Mouse (Mus musculus): ENCODE measurements at regions not wholly inside any gene's neighbourhood (a gene's known extent, or its start where the extent isn't known, plus 50 kb on each side); places are given as distances from the start of the nearest gene placed in this dataset.

DNA sequence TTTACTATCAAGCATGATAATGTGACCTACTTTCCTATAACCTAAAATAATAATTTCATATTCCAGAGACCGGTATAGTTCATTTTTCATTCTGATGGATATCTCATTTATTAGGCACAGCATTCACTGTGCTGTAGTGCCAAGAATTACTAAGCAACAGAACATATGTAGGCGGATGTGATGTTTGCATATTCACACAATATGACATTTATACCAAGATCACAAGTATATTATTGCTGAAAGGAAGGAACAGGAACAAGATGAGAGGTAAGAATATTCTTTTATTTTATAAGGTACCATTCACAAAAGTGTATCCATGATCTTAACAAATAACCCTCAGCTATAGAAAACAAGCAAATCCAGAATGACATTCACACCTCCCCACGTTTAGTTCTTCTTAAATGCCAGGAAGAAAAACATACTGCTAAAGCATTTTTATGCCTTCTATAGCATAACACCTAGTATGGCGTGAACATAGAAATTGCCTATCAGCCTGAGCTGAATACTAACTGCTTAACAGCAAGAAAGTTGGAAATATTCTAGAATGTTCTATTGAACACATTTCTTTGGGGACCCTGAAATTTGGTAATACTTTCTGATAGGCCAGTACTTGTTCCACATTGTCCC lies 1062.8 kb upstream of the Acvr2a start:
- Histone ChIP-seq H3K4me1 (no peaks in the 10 kb centered on the region), H3K9ac (replicated peaks) (no peak overlapping the region), H3K4me2 (replicated peaks) (no peak overlapping the region), H3K4me3 (no peak overlapping the region), H3K27me3 (no peaks in the 10 kb centered on the region), H3K9me3 (no peaks in the 10 kb centered on the region), H3K27ac (replicated peaks) (no peak overlapping the region), H3K36me3 (no peaks in the 10 kb centered on the region)
- WGBS: 82% methylated on average over 4 of the region's 4 CpGs
- no peak for ATAC-seq (replicated peaks)

- H3K4me1 ChIP-seq: no peaks in the 10 kb centered on the region
- H3K9ac ChIP-seq (replicated peaks): no peak overlapping the region
- ATAC-seq (replicated peaks): no peak
- no peak overlapping the region for H3K27ac ChIP-seq (replicated peaks)
- H3K9me3 ChIP-seq: no peaks in the 10 kb centered on the region
- no peaks in the 10 kb centered on the region for H3K27me3 ChIP-seq
- H3K36me3 ChIP-seq: no peaks in the 10 kb centered on the region
- H3K4me3 ChIP-seq: no peak overlapping the region
- no peak overlapping the region for H3K4me2 ChIP-seq (replicated peaks)
These were observed 1058.2 kb upstream of the Acvr2a start for GRCm38 (mm10) chr2:47755716-47756115.

- H3K27ac ChIP-seq (replicated peaks): no peak overlapping the region
- H3K27me3 ChIP-seq: no peaks in the 10 kb centered on the region
- no peaks in the 10 kb centered on the region for H3K4me1 ChIP-seq
- H3K9ac ChIP-seq (replicated peaks): no peak overlapping the region
- WGBS: 61% methylated on average over 4 of the region's 4 CpGs
- H3K4me2 ChIP-seq (replicated peaks): no peak overlapping the region
- no peaks in the 10 kb centered on the region for H3K36me3 ChIP-seq
- ATAC-seq (replicated peaks): no peak
- no peak overlapping the region for H3K4me3 ChIP-seq
- H3K9me3 ChIP-seq: no peaks in the 10 kb centered on the region
These were observed 1057.7 kb upstream of the Acvr2a start for GRCm38 (mm10) chr2:47756248-47756647.

DNA sequence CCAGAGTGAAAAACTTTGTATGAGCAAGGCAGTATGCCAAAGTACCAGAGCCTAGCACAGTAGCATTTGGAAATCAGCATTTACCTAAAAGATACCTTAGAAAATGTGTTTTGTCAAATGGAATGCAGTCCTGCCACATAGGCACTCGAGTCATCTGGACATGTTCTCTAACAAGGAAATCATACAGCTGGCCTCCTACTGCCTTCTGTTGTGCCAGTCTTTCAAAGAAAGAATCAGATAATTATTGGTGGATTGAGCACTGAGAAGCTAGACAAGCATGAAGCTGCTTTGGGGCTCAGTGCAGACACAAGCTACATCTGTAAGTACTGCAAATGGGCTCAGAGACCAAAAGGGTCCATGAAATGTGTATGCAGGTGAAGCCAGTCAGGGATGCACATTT lies 1038.1 kb upstream of the Acvr2a start:
- Histone ChIP-seq H3K27ac (replicated peaks) (no peak overlapping the region), H3K27me3 (no peaks in the 10 kb centered on the region), H3K9me3 (peaks cover 6% of the 10 kb centered on the region; the same call in 1 of the 2 replicates), H3K9ac (replicated peaks) (no peak overlapping the region), H3K4me2 (replicated peaks) (no peak overlapping the region), H3K4me1 (no peaks in the 10 kb centered on the region), H3K4me3 (no peak overlapping the region), H3K36me3 (no peaks in the 10 kb centered on the region)
- ATAC-seq (replicated peaks): no peak
- WGBS: 54% methylated on average over 1 of the region's 1 CpGs

GRCm38 (mm10) chr2:47776965-47777364 lies 1036.9 kb upstream of the Acvr2a start:
- no peak for ATAC-seq (replicated peaks)
- Histone ChIP-seq H3K36me3 (no peaks in the 10 kb centered on the region), H3K27ac (replicated peaks) (no peak overlapping the region), H3K9me3 (peaks cover 6% of the 10 kb centered on the region; the same call in 1 of the 2 replicates), H3K4me3 (no peak overlapping the region), H3K4me1 (no peaks in the 10 kb centered on the region), H3K4me2 (replicated peaks) (no peak overlapping the region), H3K27me3 (no peaks in the 10 kb centered on the region), H3K9ac (replicated peaks) (no peak overlapping the region)
- 88% methylated on average over 1 of the region's 1 CpGs for WGBS

DNA sequence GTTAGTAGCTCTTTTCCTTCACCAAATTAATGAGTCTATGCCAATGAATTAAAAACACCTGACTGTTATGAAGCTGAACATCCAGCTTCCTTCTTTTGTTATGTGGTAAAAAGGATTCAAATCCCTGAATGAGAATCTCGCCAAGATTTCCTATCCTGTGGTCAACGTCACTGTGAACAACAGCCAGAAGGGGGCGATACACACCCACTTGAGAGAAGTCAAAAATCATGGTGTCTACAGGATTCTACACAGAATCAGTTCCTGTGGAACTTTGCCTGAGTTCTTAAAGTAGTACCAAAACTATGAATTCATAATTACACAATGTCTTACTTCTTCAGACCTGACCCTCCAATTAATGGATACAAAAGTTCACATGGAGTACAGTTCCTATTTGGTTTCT lies 1028.1 kb upstream of the Acvr2a start:
- ATAC-seq (replicated peaks): no peak
- WGBS: 6% methylated on average over 3 of the region's 3 CpGs

GRCm38 (mm10) chr2:47822746-47823271 lies 991.1 kb upstream of the Acvr2a start:
- no peak overlapping the region for H3K9ac ChIP-seq (replicated peaks)
- no peak for ATAC-seq (replicated peaks)
- H3K27me3 ChIP-seq: no peaks in the 10 kb centered on the region
- H3K27ac ChIP-seq (replicated peaks): no peak overlapping the region
- WGBS: 64% methylated on average over 2 of the region's 2 CpGs
- H3K4me2 ChIP-seq (replicated peaks): no peak overlapping the region
- no peaks in the 10 kb centered on the region for H3K36me3 ChIP-seq
- no peaks in the 10 kb centered on the region for H3K4me1 ChIP-seq
- no peaks in the 10 kb centered on the region for H3K9me3 ChIP-seq
- no peak overlapping the region for H3K4me3 ChIP-seq

More for the DNA sequence above, 1028.1 kb upstream of the Acvr2a start:
- Histone ChIP-seq H3K27me3 (no peaks in the 10 kb centered on the region), H3K9ac (replicated peaks) (no peak overlapping the region), H3K9me3 (no peaks in the 10 kb centered on the region), H3K36me3 (no peaks in the 10 kb centered on the region), H3K4me2 (replicated peaks) (no peak overlapping the region), H3K4me3 (no peak overlapping the region), H3K4me1 (no peaks in the 10 kb centered on the region), H3K27ac (replicated peaks) (no peak overlapping the region)

- H3K27ac ChIP-seq (replicated peaks): no peak overlapping the region
- no peaks in the 10 kb centered on the region for H3K9me3 ChIP-seq
- H3K36me3 ChIP-seq: no peaks in the 10 kb centered on the region
- peak; percentile 52; the same call in 1 of the 2 replicates for ATAC-seq (replicated peaks)
- H3K4me2 ChIP-seq (replicated peaks): no peak overlapping the region
- H3K4me1 ChIP-seq: peaks cover 11% of the 10 kb centered on the region; the same call in 1 of the 2 replicates
- WGBS: 57% methylated on average over 1 of the region's 1 CpGs
- H3K9ac ChIP-seq (replicated peaks): no peak overlapping the region
- no peak overlapping the region for H3K4me3 ChIP-seq
- peaks cover 6% of the 10 kb centered on the region; the same call in 1 of the 2 replicates for H3K27me3 ChIP-seq
These were observed 981.4 kb upstream of the Acvr2a start for GRCm38 (mm10) chr2:47832493-47832892.

DNA sequence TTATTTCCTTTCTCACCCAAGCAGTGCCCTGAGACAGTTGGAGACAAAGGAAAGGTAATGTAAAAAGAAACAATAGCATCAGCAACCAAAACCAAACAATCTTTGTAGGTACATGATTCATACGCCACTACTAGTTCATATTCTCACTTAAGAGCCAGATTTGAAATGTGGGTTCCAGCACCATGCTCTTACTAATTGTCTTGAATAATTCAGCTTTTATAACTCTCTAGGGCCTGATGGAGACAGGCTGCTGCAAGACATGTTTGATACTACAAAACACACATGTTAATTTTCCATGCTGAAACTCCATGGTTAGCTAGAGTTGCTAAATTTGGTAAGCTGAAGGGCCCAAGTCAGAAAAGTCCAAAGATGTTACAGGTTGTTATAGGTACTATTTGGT lies 980.4 kb upstream of the Acvr2a start:
- 43% methylated on average over 1 of the region's 1 CpGs for WGBS

GRCm38 (mm10) chr2:47834055-47834799 lies 979.7 kb upstream of the Acvr2a start:
- H3K4me1 ChIP-seq: peaks cover 11% of the 10 kb centered on the region; the same call in 1 of the 2 replicates
- peaks cover 10% of the 10 kb centered on the region; the same call in 1 of the 2 replicates for H3K27me3 ChIP-seq
- H3K4me3 ChIP-seq: no peak overlapping the region
- 20% methylated on average over 5 of the region's 5 CpGs for whole genome bisulfite sequencing
- H3K9ac ChIP-seq (replicated peaks): no peak overlapping the region
- peak; percentile 89 for ATAC-seq (replicated peaks)
- H3K36me3 ChIP-seq: no peaks in the 10 kb centered on the region
- no peak overlapping the region for H3K4me2 ChIP-seq (replicated peaks)
- H3K27ac ChIP-seq (replicated peaks): no peak overlapping the region
- H3K9me3 ChIP-seq: no peaks in the 10 kb centered on the region

More for the DNA sequence above, 980.4 kb upstream of the Acvr2a start:
- 0 out of 2 replicates have a peak overlapping the region, but pooled peaks have one; percentile 2 for H3K27ac ChIP-seq (replicated peaks)
- no peak for ATAC-seq (replicated peaks)
- H3K4me3 ChIP-seq: no peak overlapping the region
- no peaks in the 10 kb centered on the region for H3K36me3 ChIP-seq
- H3K4me1 ChIP-seq: peaks cover 11% of the 10 kb centered on the region; the same call in 1 of the 2 replicates
- no peaks in the 10 kb centered on the region for H3K9me3 ChIP-seq
- no peak overlapping the region for H3K4me2 ChIP-seq (replicated peaks)
- no peak overlapping the region for H3K9ac ChIP-seq (replicated peaks)
- H3K27me3 ChIP-seq: peaks cover 6% of the 10 kb centered on the region; the same call in 1 of the 2 replicates

DNA sequence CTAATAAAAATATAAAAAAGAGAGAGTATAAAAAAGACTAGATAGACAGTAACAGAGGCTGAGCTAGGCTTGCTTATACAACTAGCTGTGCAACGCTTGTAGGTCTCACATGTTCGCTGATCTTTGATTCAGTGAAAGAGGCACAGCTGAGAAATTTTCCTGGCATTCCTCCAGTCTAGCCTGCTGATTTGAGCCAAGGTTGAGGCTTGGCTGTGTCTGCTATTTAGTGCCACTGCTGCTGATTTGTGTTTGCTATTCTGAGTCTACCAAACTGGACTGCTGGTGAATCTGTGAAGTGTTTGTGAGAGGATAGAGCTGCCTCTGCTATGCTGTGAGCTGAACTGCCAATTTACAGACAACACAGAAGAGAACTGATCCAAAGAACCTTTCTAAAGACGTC lies 956.7 kb upstream of the Acvr2a start:
- WGBS: 46% methylated on average over 3 of the region's 3 CpGs
- no peak overlapping the region for H3K4me3 ChIP-seq
- no peaks in the 10 kb centered on the region for H3K4me1 ChIP-seq
- no peaks in the 10 kb centered on the region for H3K9me3 ChIP-seq
- H3K27ac ChIP-seq (replicated peaks): no peak overlapping the region
- peak; percentile 83 for ATAC-seq (replicated peaks)
- no peaks in the 10 kb centered on the region for H3K36me3 ChIP-seq
- H3K27me3 ChIP-seq: no peaks in the 10 kb centered on the region
- no peak overlapping the region for H3K4me2 ChIP-seq (replicated peaks)
- no peak overlapping the region for H3K9ac ChIP-seq (replicated peaks)

DNA sequence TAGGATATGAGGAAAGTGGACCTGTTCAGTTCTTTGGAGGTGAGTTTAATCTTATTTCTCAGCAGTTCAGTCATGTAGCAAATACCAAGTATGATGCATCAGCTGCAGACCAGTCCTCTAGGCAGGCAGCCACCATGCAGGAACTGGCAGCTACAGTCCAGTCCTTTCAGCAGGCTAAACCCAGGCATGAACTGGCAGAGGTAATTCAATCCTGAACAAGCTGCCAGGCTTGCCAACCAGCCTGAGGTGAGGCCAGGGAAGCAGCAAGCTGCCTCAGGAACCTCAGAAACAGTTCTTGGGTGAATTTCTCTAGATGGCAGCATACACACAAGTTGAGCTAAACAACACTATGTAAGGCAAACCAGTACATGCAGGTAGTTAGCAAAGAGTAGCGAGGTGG lies 951.5 kb upstream of the Acvr2a start:
- Histone ChIP-seq H3K27ac (replicated peaks) (no peak overlapping the region), H3K4me1 (no peaks in the 10 kb centered on the region), H3K9ac (replicated peaks) (no peak overlapping the region), H3K4me3 (no peak overlapping the region), H3K4me2 (replicated peaks) (no peak overlapping the region), H3K9me3 (no peaks in the 10 kb centered on the region), H3K27me3 (no peaks in the 10 kb centered on the region), H3K36me3 (no peaks in the 10 kb centered on the region)
- 90% methylated on average over 1 of the region's 1 CpGs for WGBS
- ATAC-seq (replicated peaks): no peak

All from forebrain, embryonic 15.5 days (tissue).